Mouse (Mus musculus): ENCODE data around the gene Taf13. TPM values are rescaled to one million over a fixed set of nuclear protein-coding genes. Genes with fewer than 3 reads are reported as not detected.

Taf13 gene
- total and polyA plus RNA-seq, 2 experiments from 2014 or later, result 7.0 to 44.1 TPM

DNA sequence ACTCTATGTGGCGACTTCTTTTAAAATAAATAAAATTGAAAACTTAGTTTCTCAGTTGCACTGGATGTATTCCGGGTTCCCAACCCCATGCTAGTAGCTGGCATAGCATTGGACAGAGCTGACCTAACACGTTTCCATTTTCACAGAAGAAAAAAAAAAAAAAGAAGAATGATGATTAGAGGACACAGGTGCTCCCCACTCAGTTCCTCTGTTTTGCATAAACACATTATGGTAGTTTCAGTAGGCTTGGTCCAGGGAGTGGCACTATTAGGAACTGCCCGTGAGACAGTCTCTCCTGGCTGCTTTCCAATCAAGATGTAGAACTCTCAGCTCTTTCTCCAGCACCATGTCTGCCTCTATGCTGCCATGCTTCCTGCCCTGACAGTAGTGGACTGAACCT lies 13.1 kb downstream of the Taf13 start:
- DNase-seq (ENCODE audit: low spot score) (no peak), ATAC-seq (ENCODE audit: low FRiP score) (no peak)
- H3K4me3 ChIP-seq (ENCODE audit: low read depth, low read length), result no peak overlapping the region
- no peaks in the 10 kb centered on the region for H3K4me1 ChIP-seq (ENCODE audit: insufficient read depth, low read length)
- H3K36me3 ChIP-seq (ENCODE audit: insufficient read depth, low read length), result no peaks in the 10 kb centered on the region
- no peak overlapping the region for H3K27ac ChIP-seq (ENCODE audit: low read depth, low read length)
- TF ChIP-seq CTCF (IDR thresholded peaks at IDR 0.05), result no peak
- H3K9ac ChIP-seq (replicated peaks; ENCODE audit: low read length, poor library complexity, severe bottlenecking), result no peak overlapping the region
- WGBS, result 87% methylated on average over 4 of the region's 4 CpGs
- no peak overlapping the region for H3K4me2 ChIP-seq (ENCODE audit: low read depth, low read length, poor library complexity, severe bottlenecking)
- H3K27me3 ChIP-seq (ENCODE audit: insufficient read depth, low read length), result no peaks in the 10 kb centered on the region
- H3K9me3 ChIP-seq (ENCODE audit: low read length), result no peaks in the 10 kb centered on the region

DNA sequence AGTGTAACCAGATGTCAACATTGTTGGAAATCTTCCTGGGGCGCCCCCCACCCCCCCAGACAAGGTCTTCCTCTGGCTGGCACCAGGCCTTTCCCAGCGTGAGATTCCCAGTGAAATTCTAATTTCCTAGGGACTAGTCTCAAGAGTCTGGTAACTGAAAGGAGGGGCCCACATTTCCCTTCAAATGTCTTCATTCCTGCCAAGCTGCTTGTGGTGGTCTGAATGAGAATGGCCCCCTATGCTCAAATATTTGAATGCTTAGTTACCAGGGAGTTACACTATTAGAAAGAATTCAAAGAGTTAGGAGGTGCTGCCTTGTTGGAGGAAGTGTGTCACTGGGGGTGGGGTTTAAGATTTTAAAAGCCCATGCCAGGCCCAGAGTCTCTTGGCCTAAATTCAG lies 16.9 kb downstream of the Taf13 start:
- no peak overlapping the region for H3K9ac ChIP-seq (replicated peaks; ENCODE audit: low read length, poor library complexity, severe bottlenecking)
- peaks cover 4% of the 10 kb centered on the region; the same call in 1 of the 2 replicates for H3K4me1 ChIP-seq (ENCODE audit: insufficient read depth, low read length)
- no peak overlapping the region for H3K27ac ChIP-seq (ENCODE audit: low read depth, low read length)
- no peaks in the 10 kb centered on the region for H3K27me3 ChIP-seq (ENCODE audit: insufficient read depth, low read length)
- 40% methylated on average over 2 of the region's 2 CpGs for whole genome bisulfite sequencing
- TF ChIP-seq CTCF (IDR thresholded peaks at IDR 0.05), result no peak
- no peak overlapping the region for H3K4me2 ChIP-seq (ENCODE audit: low read depth, low read length, poor library complexity, severe bottlenecking)
- no peaks in the 10 kb centered on the region for H3K36me3 ChIP-seq (ENCODE audit: insufficient read depth, low read length)
- no peak for ATAC-seq (ENCODE audit: low FRiP score)
- no peaks in the 10 kb centered on the region for H3K9me3 ChIP-seq (ENCODE audit: low read length)
- peak; percentile 67 for DNase-seq (ENCODE audit: low spot score)
- no peak overlapping the region for H3K4me3 ChIP-seq (ENCODE audit: low read depth, low read length)

DNA sequence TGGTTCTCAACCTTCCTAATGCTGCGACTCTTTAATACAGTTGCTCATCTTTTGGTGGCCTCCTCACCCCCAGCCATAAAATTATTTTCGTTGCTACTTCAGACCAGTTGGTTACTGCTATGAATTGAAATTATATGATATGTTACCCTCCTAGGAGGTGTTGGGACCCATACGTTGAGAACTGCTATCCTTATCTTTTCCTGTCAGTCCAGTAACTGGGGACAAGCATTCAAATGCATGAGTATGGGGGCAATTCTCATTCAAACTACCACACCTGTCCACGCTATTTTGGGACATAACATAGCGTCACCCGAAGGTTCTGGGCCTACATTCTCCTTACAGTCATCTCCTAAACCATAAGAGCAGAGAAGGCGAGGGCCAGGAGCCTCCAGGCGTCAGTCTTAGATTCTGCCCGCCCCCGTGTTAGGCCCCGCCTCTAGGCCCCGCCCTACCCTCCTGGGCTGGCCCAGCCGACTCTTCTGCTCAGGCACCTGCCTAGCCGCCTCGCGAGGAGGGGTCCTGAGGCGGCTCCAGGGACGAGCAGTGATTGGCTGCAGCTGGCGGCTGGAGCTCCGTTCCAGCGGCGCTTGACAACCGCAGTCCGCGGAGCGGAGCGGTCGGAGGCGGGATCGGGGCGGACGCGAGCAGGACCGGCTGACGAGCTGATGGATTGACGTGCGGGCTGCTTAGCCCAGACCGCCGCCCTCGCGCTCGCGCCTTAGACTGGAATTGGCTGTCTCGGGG lies 19.5 kb downstream of the Taf13 start, which contains the start of gene Wdr47:
Gene Wdr47, plus strand, starts transcription at position 494 of the 744 bp plus-strand sequence.
- peak; percentile 99 for ATAC-seq (ENCODE audit: low FRiP score)
- whole genome bisulfite sequencing, result 5% methylated on average over 44 of the region's 44 CpGs

DNA sequence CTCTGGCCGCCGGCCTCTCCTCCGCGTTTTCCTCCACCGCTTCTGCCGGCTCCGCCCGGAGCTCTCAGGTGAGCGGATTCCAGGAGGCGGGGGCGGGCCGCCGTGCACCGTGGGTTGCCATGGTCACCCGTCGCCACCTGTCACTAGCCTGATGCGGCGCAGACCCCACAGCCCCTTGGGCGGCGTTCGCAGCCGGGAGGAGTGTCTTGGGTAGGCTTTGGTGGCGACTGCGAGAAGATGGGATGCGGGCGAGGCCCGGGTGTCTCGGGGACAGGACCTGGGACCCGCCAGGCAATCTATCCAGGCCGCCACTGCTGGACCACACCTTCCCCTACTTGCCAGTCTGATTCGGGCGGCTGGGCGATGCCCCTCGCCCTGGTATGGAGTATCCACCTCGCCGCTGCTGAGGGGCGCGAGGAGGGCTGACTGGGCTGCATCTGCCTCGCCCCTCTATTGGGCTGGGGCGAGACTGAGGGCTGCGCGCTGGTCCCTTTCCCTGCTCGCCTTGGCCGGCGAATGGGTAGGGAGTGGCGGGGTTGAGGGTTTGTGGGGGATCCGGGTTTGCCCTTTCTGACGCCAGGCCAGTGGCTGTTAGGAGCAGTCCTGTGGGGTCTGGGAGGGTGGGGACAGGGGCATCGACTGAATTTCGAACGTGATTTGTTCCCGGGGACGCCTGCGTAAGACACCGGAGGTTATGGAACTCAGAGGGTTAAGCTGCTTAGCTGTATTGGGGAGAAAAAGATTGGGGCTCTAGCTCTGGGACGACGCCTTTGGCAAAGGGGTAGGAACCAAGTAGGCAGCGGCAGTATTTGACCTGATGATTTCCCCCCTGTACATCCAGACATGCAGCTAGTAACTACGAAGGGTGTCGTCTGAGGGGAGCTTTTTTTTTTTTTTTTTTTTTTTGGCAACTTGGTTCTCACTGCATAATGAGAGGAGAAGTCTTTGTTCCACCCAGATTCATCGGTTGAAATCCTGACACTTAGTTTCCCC lies 20.3 kb downstream of the Taf13 start:
- peak; percentile 44 for DNase-seq (ENCODE audit: low spot score)
- H3K27ac ChIP-seq (ENCODE audit: low read depth, low read length), result peak overlapping the region; percentile 95
- ATAC-seq (ENCODE audit: low FRiP score), result peak; percentile 86
- peak overlapping the region; percentile 96 for H3K9ac ChIP-seq (replicated peaks; ENCODE audit: low read length, poor library complexity, severe bottlenecking)
- no peaks in the 10 kb centered on the region for H3K27me3 ChIP-seq (ENCODE audit: insufficient read depth, low read length)
- H3K36me3 ChIP-seq (ENCODE audit: insufficient read depth, low read length), result no peaks in the 10 kb centered on the region
- under 1% methylated on average over 53 of the region's 61 CpGs for WGBS
- peak overlapping the region; percentile 77 for H3K4me2 ChIP-seq (ENCODE audit: low read depth, low read length, poor library complexity, severe bottlenecking)
- H3K4me3 ChIP-seq (ENCODE audit: low read depth, low read length), result peak overlapping the region; percentile 79
- peaks cover 5% of the 10 kb centered on the region; the same call in 1 of the 2 replicates for H3K4me1 ChIP-seq (ENCODE audit: insufficient read depth, low read length)
- H3K9me3 ChIP-seq (ENCODE audit: low read length), result no peaks in the 10 kb centered on the region
- TF ChIP-seq CTCF (IDR thresholded peaks at IDR 0.05), result no peak

More for the DNA sequence above, 19.5 kb downstream of the Taf13 start, which contains the start of gene Wdr47:
- H3K9me3 ChIP-seq (ENCODE audit: low read length), result no peaks in the 10 kb centered on the region
- peak within 1 kb of the TSS; percentile 79 for H3K4me3 ChIP-seq (ENCODE audit: low read depth, low read length)
- H3K4me2 ChIP-seq (ENCODE audit: low read depth, low read length, poor library complexity, severe bottlenecking), result peak within 1 kb of the TSS; percentile 77
- DNase-seq (ENCODE audit: low spot score), result peak; percentile 98
- H3K36me3 ChIP-seq (ENCODE audit: insufficient read depth, low read length), result no peaks in the 10 kb centered on the region
- TF ChIP-seq CTCF (IDR thresholded peaks at IDR 0.05), result peak; percentile 2; the same call in 1 of the 2 replicates
- peaks cover 5% of the 10 kb centered on the region; the same call in 1 of the 2 replicates for H3K4me1 ChIP-seq (ENCODE audit: insufficient read depth, low read length)
- peak within 1 kb of the TSS; percentile 96 for H3K9ac ChIP-seq (replicated peaks; ENCODE audit: low read length, poor library complexity, severe bottlenecking)
- no peaks in the 10 kb centered on the region for H3K27me3 ChIP-seq (ENCODE audit: insufficient read depth, low read length)
- peak within 1 kb of the TSS; percentile 95 for H3K27ac ChIP-seq (ENCODE audit: low read depth, low read length)

DNA sequence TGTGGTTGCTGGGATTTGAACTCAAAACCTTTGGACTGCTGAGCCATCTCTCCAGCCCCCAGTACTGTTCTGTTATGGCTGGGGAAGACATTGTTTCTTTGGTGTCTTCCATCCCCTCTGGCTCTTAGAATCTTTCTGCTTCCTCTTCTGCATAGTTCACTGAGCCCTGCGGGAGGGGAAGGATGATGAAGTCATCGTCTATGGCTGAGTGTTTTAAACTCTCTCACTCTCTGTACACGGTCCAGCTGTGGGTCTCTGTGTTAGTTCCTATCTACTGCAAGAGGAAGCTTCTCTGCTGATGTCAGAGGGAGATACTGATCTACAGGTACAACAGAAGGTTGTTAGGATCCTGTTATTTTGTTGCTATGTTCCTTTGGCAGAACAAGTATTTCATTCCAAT lies 37.4 kb downstream of the Taf13 start:
- ATAC-seq (ENCODE audit: low FRiP score) (no peak), DNase-seq (ENCODE audit: low spot score) (no peak)
- 55% methylated on average over 3 of the region's 3 CpGs for WGBS
- peaks cover 4% of the 10 kb centered on the region for H3K36me3 ChIP-seq (ENCODE audit: insufficient read depth, low read length)
- H3K9me3 ChIP-seq (ENCODE audit: low read length), result no peaks in the 10 kb centered on the region
- no peaks in the 10 kb centered on the region for H3K4me1 ChIP-seq (ENCODE audit: insufficient read depth, low read length)
- no peaks in the 10 kb centered on the region for H3K27me3 ChIP-seq (ENCODE audit: insufficient read depth, low read length)
- TF ChIP-seq CTCF (IDR thresholded peaks at IDR 0.05), result no peak
- H3K4me3 ChIP-seq (ENCODE audit: low read depth, low read length), result no peak overlapping the region
- H3K9ac ChIP-seq (replicated peaks; ENCODE audit: low read length, poor library complexity, severe bottlenecking), result no peak overlapping the region
- H3K4me2 ChIP-seq (ENCODE audit: low read depth, low read length, poor library complexity, severe bottlenecking), result no peak overlapping the region
- H3K27ac ChIP-seq (ENCODE audit: low read depth, low read length), result no peak overlapping the region

Small RNA genes lying within 50 kb of the gene (microRNA-seq; reads per million reads assigned to microRNA genes)
- gene Gm22860 (ENCODE audit: borderline number of aligned reads), result not detected

Other genes starting within 250 kb of the Taf13 start
- not detected in 2 replicates for gene Mybphl, start 206.8 kb upstream of the Taf13 start, total RNA-seq (2014; rRNA removed)
- gene Mybphl, start 206.8 kb upstream of the Taf13 start, polyA plus RNA-seq (2015; fragmentation: Nextera tagmentation; extraction: Ambion mirVana), result 0.13 TPM in 1 of 2 replicates, not detected in the other
- gene Psrc1, start 187.9 kb upstream of the Taf13 start, total RNA-seq (2014; rRNA removed), result 4.8 and 5.6 TPM in 2 replicates
- gene Psrc1, start 187.9 kb upstream of the Taf13 start, polyA plus RNA-seq (2015; fragmentation: Nextera tagmentation; extraction: Ambion mirVana), result 1.8 and 3.2 TPM in 2 replicates
- gene Celsr2, start 156.1 kb upstream of the Taf13 start, total RNA-seq (2014; rRNA removed), result 68.5 and 83.4 TPM in 2 replicates
- gene Celsr2, start 156.1 kb upstream of the Taf13 start, polyA plus RNA-seq (2015; fragmentation: Nextera tagmentation; extraction: Ambion mirVana), result 19.0 and 24.4 TPM in 2 replicates
- 160 and 163 TPM in 2 replicates for gene Sars, start 126.5 kb upstream of the Taf13 start, total RNA-seq (2014; rRNA removed)
- 223 and 225 TPM in 2 replicates for gene Sars, start 126.5 kb upstream of the Taf13 start, polyA plus RNA-seq (2015; fragmentation: Nextera tagmentation; extraction: Ambion mirVana)
- gene 1700013F07Rik, start 37.5 kb upstream of the Taf13 start, total RNA-seq (2014; rRNA removed), result 2.4 and 3.4 TPM in 2 replicates
- 3.8 and 4.4 TPM in 2 replicates for gene 1700013F07Rik, start 37.5 kb upstream of the Taf13 start, polyA plus RNA-seq (2015; fragmentation: Nextera tagmentation; extraction: Ambion mirVana)
- 10.1 and 16.1 TPM in 2 replicates for gene 5330417C22Rik, start 35.2 kb upstream of the Taf13 start, total RNA-seq (2014; rRNA removed)
- gene 5330417C22Rik, start 35.2 kb upstream of the Taf13 start, polyA plus RNA-seq (2015; fragmentation: Nextera tagmentation; extraction: Ambion mirVana), result 19.8 and 22.9 TPM in 2 replicates
- 35.6 and 50.2 TPM in 2 replicates for gene Tmem167b, start 9.2 kb upstream of the Taf13 start, total RNA-seq (2014; rRNA removed)
- 40.4 and 41.7 TPM in 2 replicates for gene Tmem167b, start 9.2 kb upstream of the Taf13 start, polyA plus RNA-seq (2015; fragmentation: Nextera tagmentation; extraction: Ambion mirVana)
- gene Wdr47, start 19.6 kb downstream of the Taf13 start, total RNA-seq (2014; rRNA removed), result 77.6 and 84.9 TPM in 2 replicates
- gene Wdr47, start 19.6 kb downstream of the Taf13 start, polyA plus RNA-seq (2015; fragmentation: Nextera tagmentation; extraction: Ambion mirVana), result 80.1 and 86.0 TPM in 2 replicates
- 39.6 and 55.3 TPM in 2 replicates for gene Clcc1, start 82.2 kb downstream of the Taf13 start, total RNA-seq (2014; rRNA removed)
- 49.4 and 50.6 TPM in 2 replicates for gene Clcc1, start 82.2 kb downstream of the Taf13 start, polyA plus RNA-seq (2015; fragmentation: Nextera tagmentation; extraction: Ambion mirVana)
- gene Gpsm2, start 150.6 kb downstream of the Taf13 start, total RNA-seq (2014; rRNA removed), result 8.6 and 10.6 TPM in 2 replicates
- gene Gpsm2, start 150.6 kb downstream of the Taf13 start, polyA plus RNA-seq (2015; fragmentation: Nextera tagmentation; extraction: Ambion mirVana), result 12.7 and 13.3 TPM in 2 replicates
- gene Aknad1, start 168.0 kb downstream of the Taf13 start, total RNA-seq (2014; rRNA removed), result not detected in 2 replicates
- gene Aknad1, start 168.0 kb downstream of the Taf13 start, polyA plus RNA-seq (2015; fragmentation: Nextera tagmentation; extraction: Ambion mirVana), result not detected in 2 replicates